Mouse (Mus musculus): ENCODE measurements around the gene Zfp428. TPM values are rescaled to one million over a fixed set of nuclear protein-coding genes. Genes with fewer than 3 reads are reported as not detected.

The Zfp428 gene
- polyA plus RNA-seq, 1 experiment from 2014 or later = 42.7 TPM

DNA sequence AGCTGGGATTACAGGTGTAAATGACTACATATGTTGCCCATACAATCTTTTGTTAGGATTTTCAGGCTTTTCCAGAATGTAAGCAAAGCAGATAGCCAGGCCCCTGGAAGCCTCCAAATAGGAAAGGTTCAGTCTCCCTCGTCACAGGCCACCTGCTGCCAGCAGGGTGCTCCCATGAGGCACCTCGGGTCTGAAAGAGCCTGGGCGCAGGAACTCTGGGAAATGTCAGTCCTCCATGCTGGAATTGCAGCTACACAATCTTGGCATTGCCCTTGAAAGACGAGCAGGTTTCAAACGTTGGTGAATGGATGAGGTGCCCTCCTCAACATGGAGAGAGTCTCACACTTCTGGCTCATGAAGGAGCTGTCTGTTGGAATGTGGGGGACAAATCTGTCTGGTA, 31.3 kb downstream of the Zfp428 start:
- Histone ChIP-seq H3K9ac (no peak overlapping the region), H3K27ac (no peak overlapping the region), H3K36me3 (peaks cover 26% of the 10 kb centered on the region), H3K4me1 (no peaks in the 10 kb centered on the region), H3K4me3 (no peak overlapping the region), H3K27me3 (no peaks in the 10 kb centered on the region), H3K9me3 (no peaks in the 10 kb centered on the region), H3K4me2 (no peak overlapping the region)
- no peak for ATAC-seq (ENCODE audit: borderline replicate concordance, extremely low read depth, low FRiP score, low TSS enrichment)
- 36% methylated on average over 5 of the region's 5 CpGs for WGBS

DNA sequence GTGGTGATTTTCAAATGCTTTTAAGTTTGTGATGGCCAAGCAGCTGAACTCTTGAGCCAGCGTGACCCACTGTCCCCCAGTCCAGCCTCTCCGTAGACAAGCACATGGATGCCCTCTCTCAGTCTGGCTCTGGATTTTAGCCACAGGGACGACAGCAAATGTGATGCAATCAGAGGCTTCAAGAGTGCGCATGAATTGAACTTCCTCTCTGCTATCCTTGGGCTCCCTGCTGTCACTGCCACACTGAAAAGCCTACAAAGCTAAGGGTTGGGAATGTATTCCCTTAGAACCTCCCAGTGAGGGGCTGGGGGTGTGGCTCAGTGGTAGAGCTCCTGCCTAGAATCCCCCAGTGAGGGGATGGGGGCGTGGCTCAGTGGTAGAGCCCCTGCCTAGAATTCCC, 31.9 kb downstream of the Zfp428 start:
- Histone ChIP-seq H3K27ac (no peak overlapping the region), H3K4me3 (no peak overlapping the region), H3K36me3 (peaks cover 21% of the 10 kb centered on the region), H3K9ac (no peak overlapping the region), H3K27me3 (no peaks in the 10 kb centered on the region), H3K4me1 (no peaks in the 10 kb centered on the region), H3K9me3 (no peaks in the 10 kb centered on the region), H3K4me2 (no peak overlapping the region)
- ATAC-seq (ENCODE audit: borderline replicate concordance, extremely low read depth, low FRiP score, low TSS enrichment) = no peak
- WGBS = 78% methylated on average over 5 of the region's 5 CpGs

DNA sequence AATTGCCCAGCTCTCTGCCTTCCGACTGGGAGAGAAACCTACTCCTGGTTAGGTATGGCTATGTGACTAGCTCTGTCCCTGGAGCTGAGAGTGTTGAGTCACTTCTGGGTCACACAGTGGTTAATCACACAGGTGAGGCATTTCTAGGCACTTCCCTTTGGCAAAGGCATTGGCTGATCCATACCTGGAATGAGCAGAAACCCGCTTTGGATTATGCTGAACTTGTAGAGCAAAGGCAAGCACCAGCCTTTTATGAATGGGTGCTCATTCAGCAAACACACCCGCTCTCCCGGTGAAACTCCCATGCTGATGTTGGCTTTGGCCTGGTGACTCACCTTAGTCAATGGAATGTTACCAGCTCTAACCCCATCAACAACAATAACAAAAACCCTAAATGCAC, 32.9 kb downstream of the Zfp428 start:
- no peak for ATAC-seq (ENCODE audit: borderline replicate concordance, extremely low read depth, low FRiP score, low TSS enrichment)
- 89% methylated on average over 4 of the region's 4 CpGs for WGBS
- H3K4me2 ChIP-seq = no peak overlapping the region

DNA sequence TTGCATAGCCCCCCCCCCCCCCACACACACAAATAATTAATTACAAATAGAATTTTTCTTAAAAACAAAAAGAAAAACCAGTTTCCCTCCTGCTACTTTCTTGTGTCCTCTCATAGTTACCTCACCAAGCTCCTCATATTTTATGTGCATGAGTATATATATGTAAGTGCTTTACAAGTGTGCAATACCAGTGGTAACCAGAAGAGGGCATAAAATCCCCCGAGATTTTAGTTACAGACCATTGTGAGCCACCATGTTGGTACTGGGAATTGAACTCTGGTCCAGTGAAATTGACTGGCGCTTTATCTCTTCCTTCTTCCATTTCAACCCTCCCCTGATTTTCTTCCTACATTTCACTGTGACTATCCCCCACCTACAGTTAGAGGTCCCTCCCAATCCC, 37.7 kb downstream of the Zfp428 start:
- WGBS = 76% methylated on average over 2 of the region's 2 CpGs
- ATAC-seq (ENCODE audit: borderline replicate concordance, extremely low read depth, low FRiP score, low TSS enrichment) = no peak
- H3K4me3 ChIP-seq = no peak overlapping the region
- H3K27me3 ChIP-seq = no peaks in the 10 kb centered on the region
- H3K27ac ChIP-seq = no peak overlapping the region
- H3K9me3 ChIP-seq = no peaks in the 10 kb centered on the region
- H3K4me2 ChIP-seq = no peak overlapping the region
- H3K36me3 ChIP-seq = peaks cover 11% of the 10 kb centered on the region
- H3K9ac ChIP-seq = no peak overlapping the region
- H3K4me1 ChIP-seq = peaks cover 18% of the 10 kb centered on the region

More for the DNA sequence above, 32.9 kb downstream of the Zfp428 start:
- Histone ChIP-seq H3K9ac (no peak overlapping the region), H3K4me3 (no peak overlapping the region), H3K36me3 (peaks cover 11% of the 10 kb centered on the region), H3K27me3 (no peaks in the 10 kb centered on the region), H3K27ac (no peak overlapping the region), H3K9me3 (no peaks in the 10 kb centered on the region), H3K4me1 (no peaks in the 10 kb centered on the region)

DNA sequence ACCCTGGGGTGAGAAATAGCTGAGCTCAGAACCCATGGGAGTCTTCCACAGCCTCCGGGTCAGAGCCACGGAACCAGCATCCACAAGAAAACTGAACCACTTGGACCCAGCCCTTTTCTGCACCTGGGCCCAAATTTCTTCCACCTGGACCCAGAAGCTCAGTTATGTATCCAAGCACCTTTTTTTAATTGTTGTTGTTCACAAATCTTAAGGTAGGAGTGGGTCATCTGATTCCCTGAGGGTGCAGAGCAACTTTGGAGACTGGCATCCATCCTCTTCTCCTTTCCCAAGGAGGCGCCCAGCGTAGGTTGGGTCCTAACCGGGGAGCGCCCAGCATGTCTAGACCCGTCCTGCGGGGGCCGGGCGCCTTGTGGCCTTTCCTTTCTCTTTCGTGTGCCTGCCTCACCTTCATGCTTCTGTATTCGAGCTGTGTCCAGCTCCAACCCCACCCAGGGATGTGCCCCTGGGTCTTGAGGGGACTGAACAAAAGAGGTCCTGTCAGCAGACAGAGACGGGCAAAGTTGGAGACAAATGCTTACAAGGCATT, 39.3 kb downstream of the Zfp428 start, which contains the start of the genes Pinlyp and Xrcc1:
Pinlyp (minus strand) TSS at position 51 of the 547 bp plus-strand sequence.
Xrcc1 (plus strand) TSS at position 222 of the 547 bp plus-strand sequence.
- peak within 1 kb of the TSS; percentile 75 for H3K4me3 ChIP-seq
- no peak for ATAC-seq (ENCODE audit: borderline replicate concordance, extremely low read depth, low FRiP score, low TSS enrichment)
- H3K4me2 ChIP-seq = peak within 1 kb of the TSS; percentile 60
- no peaks in the 10 kb centered on the region for H3K9me3 ChIP-seq
- peak within 1 kb of the TSS; percentile 67 for H3K9ac ChIP-seq
- H3K4me1 ChIP-seq = peaks cover 18% of the 10 kb centered on the region
- H3K27ac ChIP-seq = peak within 1 kb of the TSS; percentile 75
- H3K36me3 ChIP-seq = peaks cover 24% of the 10 kb centered on the region
- WGBS = 32% methylated on average over 13 of the region's 13 CpGs
- H3K27me3 ChIP-seq = no peaks in the 10 kb centered on the region

DNA sequence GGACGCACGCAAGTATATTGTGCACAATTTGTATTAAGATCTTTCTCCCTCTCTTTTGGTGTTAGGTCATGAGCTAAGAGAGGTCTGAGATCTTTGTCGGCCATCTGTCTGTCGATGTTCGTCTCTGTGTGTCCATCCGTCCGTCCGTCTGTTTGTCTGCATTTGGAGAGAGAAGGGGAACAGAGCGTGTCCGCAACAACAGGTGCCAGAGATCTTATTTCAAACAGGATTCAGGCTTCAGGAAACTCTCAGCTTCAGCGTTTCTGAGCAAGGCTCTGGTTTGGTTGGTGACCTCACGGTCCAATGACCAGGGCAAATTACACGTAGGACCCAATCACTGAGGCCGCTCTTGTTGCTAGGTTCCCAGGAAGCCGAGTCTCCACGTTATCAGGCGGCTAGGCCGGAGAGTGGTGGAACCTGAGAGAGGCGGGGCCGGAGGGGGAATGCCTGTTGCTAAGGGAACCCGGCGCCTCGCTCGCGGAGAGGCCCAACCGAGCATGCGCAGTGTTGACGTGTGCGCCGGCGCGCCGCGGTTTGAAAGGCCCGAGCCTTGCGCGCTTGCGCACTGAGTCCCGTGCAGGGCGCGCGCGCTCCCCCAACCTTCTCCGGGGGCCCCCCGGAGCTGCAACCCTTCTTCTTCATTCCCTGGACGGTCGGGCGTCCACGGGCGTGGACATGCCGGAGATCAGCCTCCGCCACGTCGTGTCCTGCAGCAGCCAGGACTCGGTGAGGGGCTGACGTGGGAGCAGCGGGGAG, 40.0 kb downstream of the Zfp428 start:
- H3K27me3 ChIP-seq = no peaks in the 10 kb centered on the region
- 3% methylated on average over 57 of the region's 57 CpGs for WGBS
- H3K4me2 ChIP-seq = peak overlapping the region; percentile 60
- peak overlapping the region; percentile 75 for H3K4me3 ChIP-seq
- no peaks in the 10 kb centered on the region for H3K9me3 ChIP-seq
- H3K36me3 ChIP-seq = peaks cover 24% of the 10 kb centered on the region
- H3K27ac ChIP-seq = peak overlapping the region; percentile 75
- peak overlapping the region; percentile 67 for H3K9ac ChIP-seq
- peaks cover 18% of the 10 kb centered on the region for H3K4me1 ChIP-seq
- ATAC-seq (ENCODE audit: borderline replicate concordance, extremely low read depth, low FRiP score, low TSS enrichment) = peak; percentile 99

DNA sequence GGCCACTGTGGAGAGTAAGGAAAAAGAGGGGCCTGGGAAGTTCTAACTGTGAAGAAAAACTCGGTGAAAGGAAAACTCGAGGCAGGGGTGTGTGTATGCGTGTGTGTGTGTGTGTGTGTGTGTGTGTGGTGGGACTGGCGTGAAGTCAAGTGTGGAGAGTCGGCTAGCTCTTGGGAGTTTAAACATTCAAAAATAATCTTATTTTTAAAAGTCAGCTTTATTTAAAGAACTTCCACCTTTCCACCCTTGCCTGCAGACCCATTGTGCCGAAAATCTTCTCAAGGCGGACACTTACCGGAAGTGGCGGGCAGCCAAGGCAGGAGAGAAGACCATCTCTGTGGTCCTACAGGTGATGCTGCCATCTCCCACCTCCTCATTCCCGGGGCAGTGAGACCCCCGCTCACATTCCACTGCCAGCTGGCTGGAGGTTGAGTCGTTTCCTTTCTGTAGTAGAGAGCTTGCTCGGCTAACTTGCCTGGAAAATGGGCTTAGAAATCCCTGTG, 40.8 kb downstream of the Zfp428 start:
- Histone ChIP-seq H3K4me1 (peaks cover 18% of the 10 kb centered on the region), H3K4me3 (peak overlapping the region; percentile 75), H3K27me3 (no peaks in the 10 kb centered on the region), H3K36me3 (peaks cover 32% of the 10 kb centered on the region), H3K4me2 (peak overlapping the region; percentile 60), H3K27ac (peak overlapping the region; percentile 47; the same call in 1 of the 2 replicates), H3K9me3 (no peaks in the 10 kb centered on the region), H3K9ac (peak overlapping the region; percentile 67)
- 12% methylated on average over 13 of the region's 13 CpGs for WGBS
- no peak for ATAC-seq (ENCODE audit: borderline replicate concordance, extremely low read depth, low FRiP score, low TSS enrichment)

DNA sequence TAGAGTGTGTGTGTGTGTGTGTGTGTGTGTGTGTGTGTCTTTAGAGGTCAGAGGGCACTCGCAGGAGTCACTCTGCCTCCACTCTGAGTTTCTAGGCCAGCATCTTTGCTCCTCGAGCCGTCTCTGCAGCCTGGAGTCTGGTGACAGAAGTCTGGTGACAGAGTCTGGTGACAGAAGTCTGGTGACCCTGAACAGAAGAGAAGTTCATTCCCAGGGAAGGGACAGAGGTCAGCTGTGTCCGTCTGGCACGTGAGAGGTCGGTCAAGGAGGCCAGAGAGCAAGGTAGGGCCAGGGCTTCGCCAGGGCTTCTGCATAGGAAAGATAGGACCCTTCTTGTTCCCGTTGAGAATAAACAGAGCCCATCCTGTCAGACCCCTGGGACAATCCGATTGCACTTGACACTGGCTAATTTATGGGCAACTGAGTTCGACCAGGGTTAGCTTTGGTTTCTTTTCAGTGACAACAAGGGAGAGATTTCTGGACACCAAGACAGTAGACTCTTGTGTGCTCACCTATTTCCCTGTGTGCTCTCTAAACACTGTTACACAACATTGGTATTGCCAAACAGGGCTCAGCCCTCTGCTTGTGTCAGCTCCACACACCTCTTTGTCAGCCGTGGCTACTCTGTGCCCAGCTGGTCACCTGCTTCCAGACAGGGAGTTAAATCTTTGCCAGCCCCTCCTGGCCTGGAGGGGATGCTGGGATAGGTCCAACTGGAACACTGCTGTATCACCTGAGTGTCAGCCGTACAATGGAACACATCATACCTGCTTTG, 45.4 kb downstream of the Zfp428 start:
- 85% methylated on average over 12 of the region's 12 CpGs for WGBS
- Histone ChIP-seq H3K27me3 (no peaks in the 10 kb centered on the region), H3K9ac (no peak overlapping the region), H3K4me1 (peaks cover 8% of the 10 kb centered on the region), H3K4me2 (no peak overlapping the region), H3K9me3 (no peaks in the 10 kb centered on the region), H3K36me3 (peaks cover 58% of the 10 kb centered on the region), H3K4me3 (no peak overlapping the region), H3K27ac (no peak overlapping the region)
- no peak for ATAC-seq (ENCODE audit: borderline replicate concordance, extremely low read depth, low FRiP score, low TSS enrichment)

DNA sequence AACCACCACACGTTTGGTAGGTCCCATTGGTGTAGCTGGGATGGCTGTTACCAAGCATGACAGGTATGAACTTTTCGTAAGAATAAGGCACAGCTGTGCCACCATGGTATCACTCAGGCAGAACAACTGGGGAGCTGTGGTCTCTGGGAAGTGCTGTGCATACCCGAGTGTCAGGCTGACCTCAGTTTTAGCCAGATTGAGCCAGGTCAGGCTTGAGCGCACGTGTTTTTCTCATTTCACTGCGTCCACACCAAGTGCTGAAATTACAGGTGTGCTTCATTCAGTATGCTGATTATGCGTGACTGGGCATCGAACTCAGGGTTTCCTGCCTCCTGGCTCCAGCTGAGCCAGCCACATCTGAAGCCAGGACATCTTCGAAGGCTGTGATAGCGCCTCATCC, 49.0 kb downstream of the Zfp428 start:
- H3K9me3 ChIP-seq = no peaks in the 10 kb centered on the region
- peaks cover 47% of the 10 kb centered on the region for H3K36me3 ChIP-seq
- H3K4me1 ChIP-seq = no peaks in the 10 kb centered on the region
- H3K4me2 ChIP-seq = no peak overlapping the region
- no peak overlapping the region for H3K27ac ChIP-seq
- H3K27me3 ChIP-seq = no peaks in the 10 kb centered on the region
- WGBS = 95% methylated on average over 10 of the region's 10 CpGs
- no peak overlapping the region for H3K4me3 ChIP-seq
- no peak for ATAC-seq (ENCODE audit: borderline replicate concordance, extremely low read depth, low FRiP score, low TSS enrichment)
- H3K9ac ChIP-seq = no peak overlapping the region

DNA sequence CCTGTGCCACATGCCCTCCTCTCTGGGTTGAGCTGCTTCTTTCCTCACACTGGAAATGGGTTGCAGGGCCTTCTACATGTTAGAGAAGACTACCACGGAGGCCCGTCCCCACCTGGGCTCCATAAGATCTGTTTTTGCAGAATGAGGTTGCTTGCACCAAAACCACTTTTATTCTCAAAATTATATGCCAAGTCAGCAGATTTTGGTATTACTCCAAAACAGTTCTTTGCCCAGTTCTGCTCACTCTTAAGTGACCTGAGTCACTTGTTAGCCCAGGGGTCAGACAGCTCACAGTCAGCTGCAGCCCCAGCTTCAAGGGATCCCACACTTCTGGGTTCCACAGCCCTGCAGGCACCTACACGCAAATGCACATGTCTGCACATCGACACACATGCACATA, 54.6 kb downstream of the Zfp428 start:
- ATAC-seq (ENCODE audit: borderline replicate concordance, extremely low read depth, low FRiP score, low TSS enrichment) = no peak
- H3K4me1 ChIP-seq = no peaks in the 10 kb centered on the region
- no peak overlapping the region for H3K27ac ChIP-seq
- no peaks in the 10 kb centered on the region for H3K9me3 ChIP-seq
- H3K27me3 ChIP-seq = no peaks in the 10 kb centered on the region
- no peak overlapping the region for H3K9ac ChIP-seq
- H3K4me2 ChIP-seq = no peak overlapping the region
- no peak overlapping the region for H3K4me3 ChIP-seq
- peaks cover 32% of the 10 kb centered on the region for H3K36me3 ChIP-seq
- WGBS = 92% methylated on average over 4 of the region's 4 CpGs

DNA sequence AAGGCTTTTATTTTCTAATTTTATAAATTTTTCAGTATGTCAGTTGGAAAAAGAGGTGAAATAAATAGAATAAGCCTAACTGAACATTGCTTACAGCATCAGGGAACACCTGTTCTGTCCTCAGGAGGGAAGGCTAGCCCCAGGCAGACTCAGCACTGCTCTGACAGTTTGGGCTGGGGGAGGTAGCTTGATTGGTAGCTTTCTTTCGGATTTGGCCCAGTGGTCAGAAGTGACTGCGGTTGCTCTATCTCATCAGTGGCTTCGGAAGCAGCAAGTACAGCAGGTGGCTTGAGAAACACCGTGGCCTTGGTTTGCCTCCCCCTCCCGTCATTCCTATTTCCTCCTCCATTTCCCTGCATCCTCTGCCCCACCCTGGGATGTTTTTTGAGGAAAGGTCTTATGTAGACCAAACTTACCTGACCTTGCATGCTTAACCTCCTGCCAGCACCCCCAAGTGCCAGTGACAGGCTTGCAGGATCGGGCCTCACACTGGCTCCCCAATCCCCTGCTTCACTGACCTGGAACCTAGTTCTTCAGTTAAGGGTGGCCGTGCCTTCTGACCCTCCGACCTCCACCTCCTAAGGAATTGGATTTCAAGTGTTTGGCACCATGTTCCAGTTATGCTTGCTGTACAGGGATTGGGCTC, 56.5 kb downstream of the Zfp428 start:
- Histone ChIP-seq H3K9me3 (no peaks in the 10 kb centered on the region), H3K4me2 (no peak overlapping the region), H3K36me3 (peaks cover 46% of the 10 kb centered on the region), H3K4me3 (no peak overlapping the region), H3K4me1 (no peaks in the 10 kb centered on the region), H3K9ac (no peak overlapping the region), H3K27ac (no peak overlapping the region), H3K27me3 (no peaks in the 10 kb centered on the region)
- 76% methylated on average over 8 of the region's 8 CpGs for WGBS
- no peak for ATAC-seq (ENCODE audit: borderline replicate concordance, extremely low read depth, low FRiP score, low TSS enrichment)

Data from lung, embryonic 15.5 days (tissue).